Mouse (Mus musculus) heart, postnatal 0 days (tissue): ENCODE measurements around the gene 0610012G03Rik.

Source experiments
- CTCF ChIP-seq: IDR thresholded peaks from 2 replicates; pipeline ENCODE4 v1.5.1; 2016; ENCODE audit warnings: antibody characterized with exemption, control low read depth, low read depth
- EP300 ChIP-seq: IDR thresholded peaks from 2 replicates; pipeline ENCODE4 v1.6.1; 2016; ENCODE audit warnings: antibody characterized with exemption, low read depth

DNA sequence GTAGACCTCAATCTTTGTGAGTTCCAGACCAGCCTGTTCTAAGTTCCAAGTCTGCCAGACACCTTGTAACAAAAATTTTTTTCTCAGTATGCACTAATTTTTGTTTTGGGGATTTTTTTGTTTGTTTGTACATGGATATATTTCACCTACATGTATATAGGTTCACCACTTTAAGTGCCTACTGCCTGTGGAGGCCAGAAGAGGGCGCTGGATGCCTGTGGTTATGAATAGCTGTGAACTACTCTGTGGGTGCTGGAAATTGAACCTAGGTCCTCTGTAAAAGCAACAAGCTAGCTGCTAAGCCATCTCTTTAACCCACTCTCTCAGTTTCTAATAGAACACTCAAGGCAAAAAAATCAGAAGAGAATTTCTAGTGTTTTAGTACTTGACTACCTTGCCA, 43.7 kb upstream of the 0610012G03Rik start:
- TF ChIP-seq CTCF (no peak), EP300 (no peak)
